Mouse (Mus musculus) embryonic facial prominence, embryonic 11.5 days (tissue): ENCODE data around the gene Uox. TPM values are rescaled to one million over a fixed set of nuclear protein-coding genes. Genes with fewer than 3 reads are reported as not detected.
A peak's percentile ranks its signal among the peaks of the same experiment; 100 is the strongest.

Source experiments
- ATAC-seq: fragments of 200-750 bp; cut with Nextera tagmentation; replicated peaks from 2 replicates; pipeline ENCODE4 v1.8.0; 2017; ENCODE audit warnings: low read depth; ENCODE audit not compliant: insufficient number of reproducible peaks, low FRiP score, low TSS enrichment
- DNase-seq: peaks from one replicate; pipeline ENCODE4 v3.0.0-alpha.2; 2015; ENCODE audit warnings: low spot score
- H3K27ac ChIP-seq: fragments of 300-500 bp; sonication (generic); replicated peaks from 2 replicates; pipeline ENCODE4 v1.5.1; 2014; ENCODE audit warnings: mild to moderate bottlenecking, low read depth, low read length, control low read depth
- H3K27me3 ChIP-seq: fragments of 300-500 bp; sonication (generic); 2 replicates; pipeline ENCODE4 v1.6.1; 2014; ENCODE audit warnings: mild to moderate bottlenecking, low read length, moderate library complexity, mixed read lengths; ENCODE audit not compliant: control insufficient read depth, insufficient read depth
- H3K36me3 ChIP-seq: fragments of 300-500 bp; sonication (generic); replicated peaks from 2 replicates; pipeline ENCODE4 v1.6.1; 2014; ENCODE audit warnings: low read depth, mild to moderate bottlenecking, low read length, moderate library complexity, mixed read lengths; ENCODE audit not compliant: control insufficient read depth, insufficient read depth
- H3K4me1 ChIP-seq: fragments of 300-500 bp; sonication (generic); 2 replicates; pipeline ENCODE4 v1.6.1; 2014; ENCODE audit warnings: low read length, mixed read lengths; ENCODE audit not compliant: control insufficient read depth, insufficient read depth
- H3K4me2 ChIP-seq: fragments of 300-500 bp; sonication (generic); 2 replicates; pipeline ENCODE4 v1.6.1; 2014; ENCODE audit warnings: low read depth, mild to moderate bottlenecking, control low read depth, low read length, moderate library complexity
- H3K4me3 ChIP-seq: fragments of 300-500 bp; sonication (generic); 2 replicates; pipeline ENCODE4 v1.5.1; 2014; ENCODE audit warnings: low read depth, low read length, control low read depth
- H3K9ac ChIP-seq: fragments of 300-500 bp; sonication (generic); replicated peaks from 2 replicates; pipeline ENCODE4 v1.6.1; 2014; ENCODE audit warnings: mild to moderate bottlenecking, control low read depth, low read length
- H3K9me3 ChIP-seq: fragments of 300-500 bp; sonication (generic); replicated peaks from 2 replicates; pipeline ENCODE4 v1.6.1; 2016; ENCODE audit warnings: mild to moderate bottlenecking, low read length, inconsistent platforms, mixed read lengths; ENCODE audit not compliant: control insufficient read depth
- WGBS: fragments of 180-500 bp; shearing (Covaris S2); extraction: QIAGEN DNeasy Blood & Tissue Kit; methylation state at CpG from one replicate; pipeline ENCODE4 v1.1.7; 2014; 5-methylcytosine and 5-hydroxymethylcytosine counted together
- polyA plus RNA-seq: library from polyadenylated mRNA; unstranded; fragments of >200 nt; fragmentation: Nextera tagmentation; extraction: Ambion mirVana; gene quantifications from 2 replicates; pipeline ENCODE4 v1.2.1, GENCODE M21; 2014

Gene Uox
- polyA plus RNA-seq, 1 experiment from 2014 or later, result not detected

- Histone ChIP-seq H3K4me2 (no peak overlapping the region), H3K27me3 (no peaks in the 10 kb centered on the region), H3K9ac (no peak overlapping the region), H3K27ac (no peak overlapping the region), H3K4me3 (no peak overlapping the region), H3K9me3 (no peaks in the 10 kb centered on the region), H3K4me1 (no peaks in the 10 kb centered on the region), H3K36me3 (no peaks in the 10 kb centered on the region)
- ATAC-seq, result no peak
- WGBS, result 87% methylated on average over 5 of the region's 5 CpGs
- no peak for DNase-seq
Observed at GRCm38 (mm10) chr3:146632506-146632905, 62.3 kb downstream of the Uox start.

GRCm38 (mm10) chr3:146641818-146642427 lies 71.7 kb downstream of the Uox start:
- WGBS, result 63% methylated on average over 4 of the region's 4 CpGs
- Histone ChIP-seq H3K27ac (no peak overlapping the region), H3K4me2 (no peak overlapping the region)

GRCm38 (mm10) chr3:146649311-146649894 lies 79.2 kb downstream of the Uox start:
- WGBS, result 53% methylated on average over 10 of the region's 10 CpGs
- Histone ChIP-seq H3K4me2 (no peak overlapping the region), H3K9ac (no peak overlapping the region), H3K4me3 (no peak overlapping the region), H3K27ac (no peak overlapping the region), H3K9me3 (no peaks in the 10 kb centered on the region), H3K27me3 (no peaks in the 10 kb centered on the region), H3K36me3 (no peaks in the 10 kb centered on the region), H3K4me1 (no peaks in the 10 kb centered on the region)
- peak; percentile 0 for DNase-seq
- no peak for ATAC-seq

More at GRCm38 (mm10) chr3:146641818-146642427, 71.7 kb downstream of the Uox start:
- no peak overlapping the region for H3K9ac ChIP-seq
- H3K27me3 ChIP-seq, result no peaks in the 10 kb centered on the region
- ATAC-seq (no peak), DNase-seq (no peak)
- H3K36me3 ChIP-seq, result no peaks in the 10 kb centered on the region
- H3K4me1 ChIP-seq, result no peaks in the 10 kb centered on the region
- H3K9me3 ChIP-seq, result no peaks in the 10 kb centered on the region
- H3K4me3 ChIP-seq, result no peak overlapping the region

- ATAC-seq (no peak), DNase-seq (no peak)
- Histone ChIP-seq H3K36me3 (no peaks in the 10 kb centered on the region), H3K4me3 (no peak overlapping the region), H3K27me3 (no peaks in the 10 kb centered on the region), H3K27ac (no peak overlapping the region), H3K4me2 (no peak overlapping the region), H3K4me1 (no peaks in the 10 kb centered on the region), H3K9ac (no peak overlapping the region), H3K9me3 (no peaks in the 10 kb centered on the region)
- WGBS, result 92% methylated on average over 10 of the region's 10 CpGs
Observed at GRCm38 (mm10) chr3:146650716-146651115, 80.5 kb downstream of the Uox start.

- Histone ChIP-seq H3K27me3 (no peaks in the 10 kb centered on the region), H3K4me3 (no peak within 1 kb of the TSS), H3K36me3 (no peaks in the 10 kb centered on the region), H3K4me1 (no peaks in the 10 kb centered on the region), H3K9ac (no peak within 1 kb of the TSS), H3K9me3 (no peaks in the 10 kb centered on the region), H3K27ac (no peak within 1 kb of the TSS), H3K4me2 (no peak within 1 kb of the TSS)
- 88% methylated on average over 3 of the region's 3 CpGs for WGBS
- ATAC-seq (no peak), DNase-seq (no peak)
Observed at GRCm38 (mm10) chr3:146651217-146651616, 81.0 kb downstream of the Uox start, which contains the start of gene 4930503B20Rik. TSS of gene 4930503B20Rik (minus strand) at chr3:146651317.

- H3K27ac ChIP-seq, result no peak overlapping the region
- no peak overlapping the region for H3K9ac ChIP-seq
- H3K9me3 ChIP-seq, result no peaks in the 10 kb centered on the region
- H3K36me3 ChIP-seq, result no peaks in the 10 kb centered on the region
- no peak for DNase-seq
- ATAC-seq, result no peak
- H3K27me3 ChIP-seq, result no peaks in the 10 kb centered on the region
- 86% methylated on average over 5 of the region's 5 CpGs for WGBS
- H3K4me2 ChIP-seq, result no peak overlapping the region
- no peaks in the 10 kb centered on the region for H3K4me1 ChIP-seq
- no peak overlapping the region for H3K4me3 ChIP-seq
Observed at GRCm38 (mm10) chr3:146652431-146652830, 82.2 kb downstream of the Uox start.

- WGBS, result 79% methylated on average over 6 of the region's 6 CpGs
- no peak overlapping the region for H3K4me3 ChIP-seq
Observed at GRCm38 (mm10) chr3:146653692-146654091, 83.5 kb downstream of the Uox start.

GRCm38 (mm10) chr3:146655111-146655577 lies 84.9 kb downstream of the Uox start:
- WGBS, result 49% methylated on average over 2 of the region's 2 CpGs
- ATAC-seq, result no peak
- Histone ChIP-seq H3K4me1 (no peaks in the 10 kb centered on the region), H3K27me3 (no peaks in the 10 kb centered on the region), H3K9me3 (no peaks in the 10 kb centered on the region), H3K4me2 (no peak overlapping the region), H3K9ac (no peak overlapping the region), H3K4me3 (no peak overlapping the region), H3K36me3 (no peaks in the 10 kb centered on the region), H3K27ac (no peak overlapping the region)
- peak; percentile 20 for DNase-seq

More at GRCm38 (mm10) chr3:146653692-146654091, 83.5 kb downstream of the Uox start:
- no peak for ATAC-seq
- no peak for DNase-seq
- H3K36me3 ChIP-seq, result no peaks in the 10 kb centered on the region
- H3K4me1 ChIP-seq, result no peaks in the 10 kb centered on the region
- no peaks in the 10 kb centered on the region for H3K9me3 ChIP-seq
- no peak overlapping the region for H3K4me2 ChIP-seq
- no peaks in the 10 kb centered on the region for H3K27me3 ChIP-seq
- no peak overlapping the region for H3K27ac ChIP-seq
- H3K9ac ChIP-seq, result no peak overlapping the region
